Mouse (Mus musculus) MEL (cell line): ENCODE measurements around the gene 1810046K07Rik. TPM values are rescaled to one million over a fixed set of nuclear protein-coding genes. Genes with fewer than 3 reads are reported as not detected.

ENCODE experiments used
- DNase-seq: peaks from one replicate; pipeline ENCODE4 v3.0.0; 2011; ENCODE audit warnings: low read depth, low spot score
- H3K27ac ChIP-seq: 2 replicates; pipeline ENCODE4 v1.5.1; 2012; ENCODE audit warnings: low read depth, mild to moderate bottlenecking, control low read depth, low read length, moderate library complexity; ENCODE audit not compliant: control insufficient read depth
- H3K27me3 ChIP-seq, 2 experiments: fragments of 150-350 bp in 1 of 2; sonication (generic) in 1 of 2; 2 replicates each; pipeline ENCODE4 v1.6.1; 2012; ENCODE audit warnings: low read length in 2 of 2, mild to moderate bottlenecking in 2 of 2, improper control_type of control experiment in 1 of 2, moderate library complexity in 1 of 2; ENCODE audit not compliant: insufficient read depth in 2 of 2, control insufficient read depth in 1 of 2
- H3K36me3 ChIP-seq, 2 experiments: 2 replicates each; pipeline ENCODE4 v1.6.1; 2012 to 2014; ENCODE audit warnings: low read length in 2 of 2, improper control_type of control experiment in 1 of 2, inconsistent platforms in 1 of 2, mild to moderate bottlenecking in 1 of 2; ENCODE audit not compliant: insufficient read depth in 2 of 2, control insufficient read depth in 1 of 2
- H3K4me1 ChIP-seq, 2 experiments: fragments of 150-350 bp in 1 of 2; sonication (generic) in 1 of 2; 2 replicates each; pipeline ENCODE4 v1.6.1; 2012; ENCODE audit warnings: low read length in 2 of 2, improper control_type of control experiment in 1 of 2, mild to moderate bottlenecking in 1 of 2; ENCODE audit not compliant: insufficient read depth in 2 of 2, control insufficient read depth in 1 of 2
- H3K4me3 ChIP-seq, 2 experiments: fragments of 150-350 bp in 1 of 2; sonication (generic) in 1 of 2; 2 replicates each; pipeline ENCODE4 v1.5.1; 2012; ENCODE audit warnings: low read depth in 2 of 2, low read length in 2 of 2, mild to moderate bottlenecking in 2 of 2, moderate library complexity in 2 of 2, control low read depth in 1 of 2, improper control_type of control experiment in 1 of 2; ENCODE audit not compliant: control insufficient read depth in 1 of 2, insufficient read depth in 1 of 2
- H3K79me2 ChIP-seq: 2 replicates; pipeline ENCODE4 v1.6.1; 2012; ENCODE audit warnings: mild to moderate bottlenecking, low read length, moderate library complexity; ENCODE audit not compliant: control insufficient read depth, poor library complexity, insufficient read depth
- H3K9ac ChIP-seq: 2 replicates; pipeline ENCODE4 v1.6.1; 2012; ENCODE audit warnings: low read depth, mild to moderate bottlenecking, control low read depth, low read length, moderate library complexity; ENCODE audit not compliant: control insufficient read depth, poor library complexity, severe bottlenecking
- H3K9me3 ChIP-seq: fragments of 150-350 bp; sonication (generic); replicated peaks from 2 replicates; pipeline ENCODE4 v1.6.1; 2012; ENCODE audit warnings: mild to moderate bottlenecking, low read length, improper control_type of control experiment, moderate library complexity; ENCODE audit not compliant: insufficient read depth
- BHLHE40 ChIP-seq: IDR thresholded peaks from 2 replicates; pipeline ENCODE4 v1.6.1; 2012; ENCODE audit warnings: low read depth, mild to moderate bottlenecking, inconsistent platforms, low read length, improper control_type of control experiment, borderline replicate concordance
- CHD1 ChIP-seq: IDR thresholded peaks from 2 replicates; pipeline ENCODE4 v1.6.1; 2012; ENCODE audit warnings: low read depth, mild to moderate bottlenecking, inconsistent platforms, low read length, improper control_type of control experiment
- CHD2 ChIP-seq: IDR thresholded peaks from 2 replicates; pipeline ENCODE4 v1.6.1; 2011; ENCODE audit warnings: low read length, improper control_type of control experiment
- CTCF ChIP-seq, 3 experiments: IDR thresholded peaks in 2 of 3; conservative IDR thresholded peaks in 1 of 3; 2 replicates each; pipeline ENCODE4 v1.5.1; 2011 to 2012; ENCODE audit warnings: low read length in 3 of 3, low read depth in 2 of 3, mild to moderate bottlenecking in 2 of 3, improper control_type of control experiment in 1 of 3, inconsistent platforms in 1 of 3, mixed read lengths in 1 of 3, moderate library complexity in 1 of 3; ENCODE audit not compliant: control insufficient read depth in 1 of 3, insufficient read depth in 1 of 3, poor library complexity in 1 of 3, severe bottlenecking in 1 of 3
- E2F4 ChIP-seq: IDR thresholded peaks from 2 replicates; pipeline ENCODE4 v1.6.1; 2011; ENCODE audit warnings: low read depth, low read length, improper control_type of control experiment, borderline replicate concordance
- ELF1 ChIP-seq: IDR thresholded peaks from 2 replicates; pipeline ENCODE4 v1.6.1; 2014; ENCODE audit warnings: low read depth, mild to moderate bottlenecking, inconsistent platforms, low read length, improper control_type of control experiment, moderate library complexity
- EP300 ChIP-seq, 2 experiments: IDR thresholded peaks; 2 replicates each; pipeline ENCODE4 v1.6.1; 2011; ENCODE audit warnings: improper control_type of control experiment in 2 of 2, low read length in 2 of 2, low read depth in 1 of 2, mild to moderate bottlenecking in 1 of 2
- ETS1 ChIP-seq: IDR thresholded peaks from 2 replicates; pipeline ENCODE4 v1.6.1; 2012; ENCODE audit warnings: low read depth, mild to moderate bottlenecking, inconsistent platforms, low read length, improper control_type of control experiment, moderate library complexity
- GABPA ChIP-seq: IDR thresholded peaks from 2 replicates; pipeline ENCODE4 v1.6.1; 2012; ENCODE audit warnings: low read depth, mild to moderate bottlenecking, inconsistent platforms, low read length, improper control_type of control experiment, moderate library complexity
- GATA1 ChIP-seq: IDR thresholded peaks from 2 replicates; pipeline ENCODE4 v1.6.1; 2011; ENCODE audit warnings: low read depth, low read length, improper control_type of control experiment
- HCFC1 ChIP-seq: IDR thresholded peaks from 2 replicates; pipeline ENCODE4 v1.6.1; 2012; ENCODE audit warnings: low read depth, mild to moderate bottlenecking, inconsistent platforms, low read length, improper control_type of control experiment, moderate library complexity
- JUND ChIP-seq: IDR thresholded peaks from 2 replicates; pipeline ENCODE4 v1.6.1; 2011; ENCODE audit warnings: low read depth, mild to moderate bottlenecking, improper control_type of control experiment, low read length
- MAFK ChIP-seq: IDR thresholded peaks from 2 replicates; pipeline ENCODE4 v1.6.1; 2011; ENCODE audit warnings: low read depth, mild to moderate bottlenecking, low read length, improper control_type of control experiment, borderline replicate concordance
- MAX ChIP-seq: IDR thresholded peaks from 2 replicates; pipeline ENCODE4 v1.6.1; 2011; ENCODE audit warnings: low read length, improper control_type of control experiment
- MAZ ChIP-seq: IDR thresholded peaks from 2 replicates; pipeline ENCODE4 v1.6.1; 2012; ENCODE audit warnings: low read depth, mild to moderate bottlenecking, inconsistent platforms, low read length, improper control_type of control experiment
- MEF2A ChIP-seq: IDR thresholded peaks from 2 replicates; pipeline ENCODE4 v1.6.1; 2014; ENCODE audit warnings: low read depth, mild to moderate bottlenecking, inconsistent platforms, low read length, improper control_type of control experiment; ENCODE audit not compliant: poor library complexity, insufficient replicate concordance, severe bottlenecking; ENCODE audit errors: extremely low read depth
- MXI1 ChIP-seq: IDR thresholded peaks from 2 replicates; pipeline ENCODE4 v1.6.1; 2011; ENCODE audit warnings: mild to moderate bottlenecking, low read depth, low read length, improper control_type of control experiment
- MYB ChIP-seq: IDR thresholded peaks from 2 replicates; pipeline ENCODE4 v1.6.1; 2011; ENCODE audit warnings: mild to moderate bottlenecking, low read depth, low read length, improper control_type of control experiment
- MYC ChIP-seq: IDR thresholded peaks from 2 replicates; pipeline ENCODE4 v1.6.1; 2011; ENCODE audit warnings: low read depth, mild to moderate bottlenecking, low read length, improper control_type of control experiment, moderate library complexity
- NRF1 ChIP-seq: IDR thresholded peaks from 2 replicates; pipeline ENCODE4 v1.6.1; 2014; ENCODE audit warnings: low read depth, mild to moderate bottlenecking, inconsistent platforms, low read length, improper control_type of control experiment, moderate library complexity; ENCODE audit not compliant: poor library complexity, insufficient read depth, severe bottlenecking
- POLR2A ChIP-seq, 2 experiments: IDR thresholded peaks; 2 replicates each; pipeline ENCODE4 v1.6.1; 2011 to 2012; ENCODE audit warnings: low read length in 2 of 2, mild to moderate bottlenecking in 2 of 2, control low read depth in 1 of 2, improper control_type of control experiment in 1 of 2, low read depth in 1 of 2, moderate library complexity in 1 of 2; ENCODE audit not compliant: control insufficient read depth in 1 of 2, insufficient read depth in 1 of 2, poor library complexity in 1 of 2
- POLR2AphosphoS2 ChIP-seq: IDR thresholded peaks from 2 replicates; pipeline ENCODE4 v1.6.1; 2011; ENCODE audit warnings: low read length, improper control_type of control experiment
- POLR2AphosphoS5 ChIP-seq: IDR thresholded peaks from 2 replicates; pipeline ENCODE4 v1.6.1; 2012; ENCODE audit warnings: low read depth, borderline replicate concordance, mild to moderate bottlenecking, inconsistent platforms, low read length, moderate library complexity, mixed read lengths
- RCOR1 ChIP-seq: IDR thresholded peaks from 2 replicates; pipeline ENCODE4 v1.6.1; 2012; ENCODE audit warnings: low read depth, mild to moderate bottlenecking, inconsistent platforms, low read length, improper control_type of control experiment
- SIN3A ChIP-seq: IDR thresholded peaks from 2 replicates; pipeline ENCODE4 v1.6.1; 2012; ENCODE audit warnings: low read length, improper control_type of control experiment, inconsistent platforms
- TAL1 ChIP-seq: IDR thresholded peaks from 2 replicates; pipeline ENCODE4 v1.6.1; 2012; ENCODE audit warnings: mild to moderate bottlenecking, inconsistent platforms, low read length, moderate library complexity, mixed read lengths
- TCF12 ChIP-seq: IDR thresholded peaks from 2 replicates; pipeline ENCODE4 v1.6.1; 2014; ENCODE audit warnings: low read depth, mild to moderate bottlenecking, inconsistent platforms, low read length, improper control_type of control experiment, moderate library complexity
- USF1 ChIP-seq: IDR thresholded peaks from 2 replicates; pipeline ENCODE4 v1.6.1; 2014; ENCODE audit warnings: low read depth, mild to moderate bottlenecking, inconsistent platforms, low read length, improper control_type of control experiment, moderate library complexity
- ZC3H11A ChIP-seq: IDR thresholded peaks from 2 replicates; pipeline ENCODE4 v1.6.1; 2012; ENCODE audit warnings: low read depth, mild to moderate bottlenecking, inconsistent platforms, low read length, improper control_type of control experiment
- ZMIZ1 ChIP-seq: IDR thresholded peaks from 2 replicates; pipeline ENCODE4 v1.6.1; 2012; ENCODE audit warnings: low read depth, mild to moderate bottlenecking, inconsistent platforms, low read length, improper control_type of control experiment, moderate library complexity
- ZNF384 ChIP-seq: IDR thresholded peaks from 2 replicates; pipeline ENCODE4 v1.6.1; 2012; ENCODE audit warnings: low read depth, mild to moderate bottlenecking, inconsistent platforms, low read length, improper control_type of control experiment
- polyA plus RNA-seq, 2 experiments: library from polyadenylated mRNA; stranded (reverse) in 1 of 2; unstranded in 1 of 2; fragments of >175 nt in 1 of 2; fragments of >200 nt in 1 of 2; gene quantifications; 2 replicates each; pipeline versions ENCODE4 v1.2.1 to v1.2.4; 2012; ENCODE audit warnings: low replicate concordance in 2 of 2, low read depth in 1 of 2; ENCODE audit not compliant: insufficient read length in 2 of 2, insufficient read depth in 1 of 2, missing spikeins in 1 of 2
- total RNA-seq: library from RNA; depleted of rRNA; stranded (reverse); fragments of 300-350 nt; gene quantifications from 2 replicates; pipeline ENCODE4 v1.2.3, GENCODE M21; 2012

1810046K07Rik gene
- total and polyA plus RNA-seq, 3 experiments, result not detected

DNA sequence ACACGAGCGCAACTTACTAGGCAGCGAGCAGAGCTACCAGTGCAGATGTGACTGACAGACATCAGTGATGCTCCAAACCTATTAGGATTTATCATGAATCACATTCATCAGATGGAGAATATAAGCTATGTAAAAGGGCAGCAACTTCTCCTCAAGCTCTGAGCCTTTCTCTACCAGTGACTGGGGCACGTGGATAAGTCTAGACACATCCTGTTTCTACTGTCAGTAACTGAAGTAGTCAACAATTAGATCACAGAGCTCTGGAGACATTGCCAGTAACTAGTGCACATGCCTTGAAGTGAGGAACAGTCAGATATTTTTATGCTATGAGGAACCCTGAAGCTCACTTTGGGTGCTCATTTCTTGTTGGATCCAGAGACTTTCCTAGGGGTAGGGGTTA, 11.4 kb downstream of the 1810046K07Rik start (continued):
- TF ChIP-seq MXI1 (peak; percentile 69), E2F4 (no peak), POLR2AphosphoS5 (no peak), CTCF (IDR thresholded peaks at IDR 0.05 in 2 of 3, conservative IDR thresholded peaks at IDR 0.05 in 1 of 3; ENCODE audit: control insufficient read depth in 1 of 3, insufficient read depth in 1 of 3, low read depth in 2 of 3, low read length in 3 of 3, poor library complexity in 1 of 3, severe bottlenecking in 1 of 3) (no peak)

DNA sequence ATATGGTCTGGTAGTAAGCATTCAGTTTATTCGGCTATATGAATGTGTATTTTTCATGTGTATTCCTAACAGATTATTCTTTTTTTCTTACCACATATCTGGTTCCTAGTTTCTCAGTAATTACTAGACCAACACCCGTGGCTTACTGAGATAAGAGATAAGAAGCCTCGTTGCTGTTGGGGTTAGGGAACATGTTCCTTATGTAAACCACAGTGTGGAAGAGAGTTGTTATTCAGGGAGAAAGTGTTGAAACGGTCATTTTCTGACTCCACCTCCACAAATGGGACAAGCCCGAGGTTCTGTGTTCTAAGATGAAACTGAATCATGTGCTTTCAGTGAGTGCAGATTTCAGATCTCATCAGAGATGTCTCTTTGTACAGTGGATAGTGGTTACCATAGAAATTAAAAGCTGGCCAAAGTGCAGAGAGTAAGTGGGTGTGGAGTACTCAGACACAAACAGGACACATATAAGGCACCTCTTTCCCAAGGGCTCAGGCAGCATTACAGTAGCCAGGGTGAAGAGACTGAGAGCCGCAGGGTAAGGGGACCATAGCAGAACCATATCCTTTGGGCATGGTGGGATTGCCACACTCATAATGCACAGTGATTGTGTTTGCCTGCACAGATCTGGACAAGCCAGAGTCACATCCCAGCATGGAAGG, 13.2 kb downstream of the 1810046K07Rik start:
- H3K27ac ChIP-seq, result peak overlapping the region; percentile 90
- H3K9me3 ChIP-seq, result no peaks in the 10 kb centered on the region
- peak; percentile 88 for DNase-seq
- TF ChIP-seq POLR2AphosphoS5, result no peak
- TF ChIP-seq EP300 (IDR thresholded peaks at IDR 0.05; ENCODE audit: low read depth in 1 of 2, low read length in 2 of 2), result peak; percentile 99 to 100
- TF ChIP-seq HCFC1, result 0 out of 2 replicates have a peak, but pooled peaks have one; percentile 40
- peak; percentile 23; the same call in 1 of the 2 replicates for TF ChIP-seq JUND
- peak; percentile 98 for TF ChIP-seq SIN3A
- TF ChIP-seq MYB, result peak; percentile 97
- TF ChIP-seq NRF1, result no peak
- 0 out of 2 replicates have a peak, but pooled peaks have one; percentile 45 for TF ChIP-seq GABPA
- 0 out of 2 replicates have a peak, but pooled peaks have one; percentile 55 for TF ChIP-seq MAX
- TF ChIP-seq MAZ, result 0 out of 2 replicates have a peak, but pooled peaks have one; percentile 38
- TF ChIP-seq BHLHE40, result peak; percentile 39; the same call in 1 of the 2 replicates
- TF ChIP-seq ZNF384, result peak; percentile 90
- 0 out of 2 replicates have a peak, but pooled peaks have one; percentile 3 for TF ChIP-seq ELF1
- peak; percentile 48; the same call in 1 of the 2 replicates for TF ChIP-seq USF1
- TF ChIP-seq MEF2A, result 0 out of 2 replicates have a peak, but pooled peaks have one; percentile 54
- 0 out of 2 replicates have a peak, but pooled peaks have one; percentile 38 for TF ChIP-seq POLR2AphosphoS2
- no peak; the same call in 1 of the 2 replicates for TF ChIP-seq MAFK
- no peak for TF ChIP-seq CTCF (IDR thresholded peaks at IDR 0.05 in 2 of 3, conservative IDR thresholded peaks at IDR 0.05 in 1 of 3; ENCODE audit: control insufficient read depth in 1 of 3, insufficient read depth in 1 of 3, low read depth in 2 of 3, low read length in 3 of 3, poor library complexity in 1 of 3, severe bottlenecking in 1 of 3)
- peak; percentile 94 for TF ChIP-seq ETS1
- TF ChIP-seq E2F4, result no peak
- TF ChIP-seq CHD2, result peak; percentile 43; the same call in 1 of the 2 replicates
- TF ChIP-seq RCOR1, result peak; percentile 96
- no peak for TF ChIP-seq ZC3H11A
- peak; percentile 86 for TF ChIP-seq TAL1
- TF ChIP-seq GATA1, result peak; percentile 99
- TF ChIP-seq POLR2A (IDR thresholded peaks at IDR 0.05; ENCODE audit: control insufficient read depth in 1 of 2, insufficient read depth in 1 of 2, low read depth in 1 of 2, low read length in 2 of 2, poor library complexity in 1 of 2), result 0 out of 4 replicates have a peak, but pooled peaks of 1 of the 2 experiments have one; percentile 38
- peak; percentile 97 for TF ChIP-seq TCF12
- TF ChIP-seq CHD1, result 0 out of 2 replicates have a peak, but pooled peaks have one; percentile 45
- TF ChIP-seq MYC, result peak; percentile 92
- TF ChIP-seq ZMIZ1, result peak; percentile 68; the same call in 1 of the 2 replicates
- peak overlapping the region; percentile 6 to 8; a peak in 2 of 4 replicates for H3K4me3 ChIP-seq
- peaks cover 0 to 79% of the 10 kb centered on the region in 2 experiments; a peak in 2 of 4 replicates for H3K36me3 ChIP-seq
- no peaks in the 10 kb centered on the region for H3K79me2 ChIP-seq
- no peaks in the 10 kb centered on the region for H3K27me3 ChIP-seq
- peak overlapping the region; percentile 44 for H3K9ac ChIP-seq
- H3K4me1 ChIP-seq, result peaks cover 58 to 70% of the 10 kb centered on the region in 2 experiments
